Mouse (Mus musculus) heart, postnatal 0 days (tissue): ENCODE measurements at regions not wholly inside any gene's neighbourhood (a gene's known extent, or its start where the extent isn't known, plus 50 kb on each side); places are given as distances from the start of the nearest gene placed in this dataset.

Experiments
- ATAC-seq: fragments of 200-750 bp; cut with Nextera tagmentation; 2 replicates; pipeline ENCODE4 v1.8.0; 2017; ENCODE audit warnings: low read depth, moderate number of reproducible peaks, moderate library complexity; ENCODE audit not compliant: insufficient read depth
- DNase-seq: peaks from one replicate; pipeline ENCODE4 v3.0.0-alpha.2; 2016; ENCODE audit warnings: low spot score
- H3K27ac ChIP-seq: fragments of 300-500 bp; sonication (generic); 2 replicates; pipeline ENCODE4 v1.5.1; 2014; ENCODE audit warnings: low read depth, mild to moderate bottlenecking
- H3K27me3 ChIP-seq: fragments of 300-500 bp; sonication (generic); 2 replicates; pipeline ENCODE4 v1.6.1; 2014; ENCODE audit warnings: low read length, mixed read lengths; ENCODE audit not compliant: control insufficient read depth, insufficient read depth
- H3K36me3 ChIP-seq: fragments of 300-500 bp; sonication (generic); replicated peaks from 2 replicates; pipeline ENCODE4 v1.6.1; 2014; ENCODE audit warnings: low read length, mixed read lengths; ENCODE audit not compliant: control insufficient read depth, insufficient read depth
- H3K4me1 ChIP-seq: fragments of 300-500 bp; sonication (generic); 2 replicates; pipeline ENCODE4 v1.6.1; 2014; ENCODE audit warnings: antibody characterized with exemption; ENCODE audit not compliant: control insufficient read depth, insufficient read depth
- H3K4me2 ChIP-seq: fragments of 300-500 bp; sonication (generic); 2 replicates; pipeline ENCODE4 v1.6.1; 2014; ENCODE audit warnings: low read depth, mild to moderate bottlenecking, low read length, moderate library complexity
- H3K4me3 ChIP-seq: fragments of 300-500 bp; sonication (generic); 2 replicates; pipeline ENCODE4 v1.5.1; 2014; ENCODE audit warnings: low read depth, low read length
- H3K9ac ChIP-seq: fragments of 300-500 bp; sonication (generic); replicated peaks from 2 replicates; pipeline ENCODE4 v1.6.1; 2014; ENCODE audit warnings: low read depth, low read length, mixed read lengths
- H3K9me3 ChIP-seq: fragments of 300-500 bp; sonication (generic); replicated peaks from 2 replicates; pipeline ENCODE4 v1.6.1; 2016; ENCODE audit warnings: low read length; ENCODE audit not compliant: control insufficient read depth
- CTCF ChIP-seq: IDR thresholded peaks from 2 replicates; pipeline ENCODE4 v1.5.1; 2016; ENCODE audit warnings: antibody characterized with exemption, control low read depth, low read depth
- EP300 ChIP-seq: IDR thresholded peaks from 2 replicates; pipeline ENCODE4 v1.6.1; 2016; ENCODE audit warnings: antibody characterized with exemption, low read depth
- WGBS: fragments of 180-500 bp; shearing (Covaris S2); extraction: QIAGEN DNeasy Blood & Tissue Kit; methylation state at CpG from one replicate; pipeline ENCODE4 v1.1.7; 2014; 5-methylcytosine and 5-hydroxymethylcytosine counted together

- H3K4me1 ChIP-seq, result no peaks in the 10 kb centered on the region
- H3K9ac ChIP-seq, result no peak overlapping the region
- H3K9me3 ChIP-seq, result no peaks in the 10 kb centered on the region
- H3K36me3 ChIP-seq, result no peaks in the 10 kb centered on the region
- WGBS, result 59% methylated on average over 2 of the region's 2 CpGs
- TF ChIP-seq EP300 (no peak), CTCF (no peak)
- DNase-seq (no peak), ATAC-seq (no peak)
- H3K27ac ChIP-seq, result no peak overlapping the region
- H3K27me3 ChIP-seq, result no peaks in the 10 kb centered on the region
- no peak overlapping the region for H3K4me2 ChIP-seq
- H3K4me3 ChIP-seq, result no peak overlapping the region
Observed at GRCm38 (mm10) chr3:51145985-51146384, 78.3 kb upstream of the Noct start.

DNA sequence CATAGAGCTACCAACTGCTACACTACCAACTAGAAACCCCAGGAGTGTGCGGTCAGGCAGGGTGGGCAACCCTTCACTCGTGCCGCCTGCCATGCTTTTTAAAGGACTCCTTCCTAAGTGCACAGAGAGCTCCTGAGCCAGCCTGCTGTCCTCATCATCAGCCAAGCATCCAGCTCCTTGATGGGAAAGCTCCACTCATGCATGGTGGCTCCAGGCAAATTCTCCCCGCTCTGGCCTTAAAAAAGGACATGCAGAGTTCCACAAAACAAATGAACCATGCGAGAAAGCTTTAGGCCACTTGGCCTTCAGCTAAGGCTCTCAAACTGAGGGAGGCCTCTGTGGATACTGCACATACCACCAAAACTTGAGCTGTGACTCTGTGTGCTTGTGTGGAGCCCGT, 74.2 kb upstream of the Noct start:
- H3K9ac ChIP-seq, result no peak overlapping the region
- no peak for DNase-seq
- WGBS, result 87% methylated on average over 6 of the region's 6 CpGs
- no peaks in the 10 kb centered on the region for H3K36me3 ChIP-seq
- no peaks in the 10 kb centered on the region for H3K27me3 ChIP-seq
- no peaks in the 10 kb centered on the region for H3K9me3 ChIP-seq
- H3K4me2 ChIP-seq, result no peak overlapping the region
- no peak overlapping the region for H3K27ac ChIP-seq
- no peak overlapping the region for H3K4me3 ChIP-seq
- no peak for TF ChIP-seq CTCF
- TF ChIP-seq EP300, result no peak
- ATAC-seq, result no peak
- H3K4me1 ChIP-seq, result peaks cover 3% of the 10 kb centered on the region

GRCm38 (mm10) chr3:51151104-51151503, 73.1 kb upstream of the Noct start:
- H3K4me3 ChIP-seq, result no peak overlapping the region
- H3K4me2 ChIP-seq, result no peak overlapping the region
- ATAC-seq (no peak), DNase-seq (no peak)
- H3K4me1 ChIP-seq, result peaks cover 3% of the 10 kb centered on the region
- no peaks in the 10 kb centered on the region for H3K27me3 ChIP-seq
- TF ChIP-seq EP300 (no peak), CTCF (no peak)
- 18% methylated on average over 4 of the region's 4 CpGs for WGBS
- H3K36me3 ChIP-seq, result no peaks in the 10 kb centered on the region
- no peak overlapping the region for H3K27ac ChIP-seq
- no peak overlapping the region for H3K9ac ChIP-seq
- H3K9me3 ChIP-seq, result no peaks in the 10 kb centered on the region

DNA sequence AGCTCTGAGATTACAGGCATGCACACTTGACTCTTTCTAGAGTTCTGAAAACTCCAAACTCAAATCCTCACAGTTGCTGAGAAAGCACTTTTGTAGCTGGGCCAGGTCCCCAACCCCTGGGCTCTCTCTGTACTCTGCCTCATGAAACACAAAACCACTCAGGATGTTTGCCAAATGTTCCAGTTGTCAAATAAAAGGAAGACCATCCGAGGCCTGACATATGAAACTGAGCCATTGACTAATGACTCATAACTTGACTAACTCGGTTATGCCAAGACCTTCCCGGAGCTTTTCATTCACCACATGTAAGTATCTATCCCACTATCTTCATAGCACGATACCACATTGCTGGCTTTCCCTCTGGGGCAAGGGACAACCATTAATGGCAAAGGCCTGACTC, 68.6 kb upstream of the Noct start:
- WGBS, result 48% methylated on average over 4 of the region's 4 CpGs
- H3K4me2 ChIP-seq, result no peak overlapping the region
- H3K9ac ChIP-seq, result no peak overlapping the region
- no peaks in the 10 kb centered on the region for H3K9me3 ChIP-seq
- no peak for TF ChIP-seq CTCF
- no peak for TF ChIP-seq EP300
- DNase-seq (no peak), ATAC-seq (no peak)
- H3K27me3 ChIP-seq, result no peaks in the 10 kb centered on the region
- no peak overlapping the region for H3K4me3 ChIP-seq
- peaks cover 11% of the 10 kb centered on the region for H3K4me1 ChIP-seq
- no peaks in the 10 kb centered on the region for H3K36me3 ChIP-seq
- H3K27ac ChIP-seq, result no peak overlapping the region

DNA sequence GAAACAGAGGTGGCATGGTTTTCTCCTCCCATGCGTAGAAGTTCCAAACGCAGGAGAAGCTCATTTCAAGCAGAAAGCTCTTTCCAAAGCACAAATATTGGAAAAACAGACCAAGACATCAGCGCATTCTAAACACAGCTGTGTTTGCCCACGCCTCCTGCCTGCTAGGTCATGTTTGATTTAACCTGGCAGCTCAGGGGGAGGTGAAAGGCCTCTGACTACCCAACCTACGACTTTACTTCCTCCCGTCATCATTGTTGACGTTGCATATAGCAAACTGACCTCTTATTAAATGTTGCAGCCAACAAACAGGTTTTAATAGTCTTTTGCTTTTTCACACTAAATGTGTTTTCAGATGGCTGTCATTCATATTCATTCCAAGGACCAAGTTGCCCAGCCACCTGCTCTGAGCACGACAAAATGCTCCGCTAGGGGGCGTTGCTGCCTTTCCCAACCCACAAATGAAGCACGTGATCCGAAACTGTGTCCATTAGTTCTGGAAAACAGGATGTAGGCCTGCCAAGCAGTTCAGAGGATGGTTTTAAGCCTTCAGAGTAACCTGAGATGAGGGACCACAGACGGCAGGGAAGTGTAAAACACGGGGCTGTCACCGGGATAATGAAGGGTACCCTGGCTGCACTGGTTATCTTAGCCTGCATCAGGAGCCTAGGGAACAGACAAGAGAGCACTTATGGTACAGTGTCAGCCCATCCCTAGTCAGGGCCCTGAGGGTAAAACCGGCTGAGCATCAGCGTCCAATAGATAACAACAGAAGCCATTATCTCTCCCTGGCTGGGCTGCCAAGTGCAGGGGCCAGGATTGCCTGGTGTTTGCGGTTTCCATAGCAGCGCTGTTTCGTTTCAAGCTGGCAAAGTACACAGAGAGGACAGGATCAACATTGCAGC, 67.6 kb upstream of the Noct start:
- no peaks in the 10 kb centered on the region for H3K27me3 ChIP-seq
- ATAC-seq, result peak; percentile 92
- peak; percentile 78 for DNase-seq
- 33% methylated on average over 20 of the region's 20 CpGs for WGBS
- no peak overlapping the region for H3K9ac ChIP-seq
- 0 out of 2 replicates have a peak overlapping the region, but pooled peaks have one; percentile 1 for H3K4me2 ChIP-seq
- TF ChIP-seq EP300 (no peak; the same call in 1 of the 2 replicates), CTCF (peak; percentile 64)
- H3K27ac ChIP-seq, result no peak overlapping the region
- no peak overlapping the region for H3K4me3 ChIP-seq
- no peaks in the 10 kb centered on the region for H3K36me3 ChIP-seq
- H3K9me3 ChIP-seq, result no peaks in the 10 kb centered on the region
- 0 out of 2 replicates have a peak, but pooled peaks cover 7% of the 10 kb centered on the region for H3K4me1 ChIP-seq
